Mouse (Mus musculus): ENCODE measurements at regions not wholly inside any gene's neighbourhood (a gene's known extent, or its start where the extent isn't known, plus 50 kb on each side); places are given as distances from the start of the nearest gene placed in this dataset.

GRCm38 (mm10) chr11:71976724-71977481 lies 60.4 kb downstream of the Aipl1 start:
- no peak for DNase-seq

- no peak for DNase-seq
These were observed 66.0 kb downstream of the Aipl1 start for GRCm38 (mm10) chr11:71971351-71971750.

- no peak for DNase-seq
These were observed 75.0 kb downstream of the Aipl1 start for GRCm38 (mm10) chr11:71962306-71962705.

DNA sequence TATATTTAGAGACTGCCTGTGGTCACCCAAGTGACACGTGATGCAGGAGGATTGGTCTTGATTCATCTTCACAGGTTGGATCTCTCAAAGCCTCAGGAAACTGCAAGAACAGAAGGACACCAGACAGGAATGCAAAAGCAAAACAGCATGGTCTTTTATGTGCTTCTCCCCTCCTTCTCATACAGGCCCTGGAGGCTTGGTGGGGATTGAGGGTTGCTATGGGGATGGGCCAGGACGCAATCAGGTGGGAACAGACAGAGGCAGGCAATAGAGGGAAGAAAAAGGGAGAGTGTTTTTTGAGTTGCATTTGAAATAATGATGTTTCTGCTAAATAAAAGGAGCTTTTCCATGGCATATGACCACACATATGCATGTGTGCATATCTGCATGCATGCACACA lies 84.8 kb downstream of the Aipl1 start:
- DNase-seq, result no peak

DNA sequence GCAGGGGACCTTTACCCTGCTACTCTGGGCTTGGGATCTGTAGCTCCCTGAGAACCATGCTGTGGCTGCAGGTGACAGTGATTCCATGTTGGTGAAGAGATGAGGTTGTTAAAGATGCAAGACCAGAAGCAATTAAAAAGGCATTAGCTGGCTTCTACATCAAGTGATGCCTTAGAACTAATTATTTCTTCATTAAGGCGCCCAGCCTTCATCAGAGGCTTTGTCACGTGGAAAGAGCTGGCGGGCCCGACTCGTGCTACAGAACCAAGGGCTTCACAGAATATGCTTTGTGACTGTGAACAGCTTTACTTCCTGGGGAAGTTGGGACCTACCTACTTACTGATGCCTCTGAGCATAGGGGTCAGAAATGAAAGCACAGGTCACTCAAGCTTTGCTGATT lies 90.1 kb downstream of the Aipl1 start:
- no peak for DNase-seq

DNA sequence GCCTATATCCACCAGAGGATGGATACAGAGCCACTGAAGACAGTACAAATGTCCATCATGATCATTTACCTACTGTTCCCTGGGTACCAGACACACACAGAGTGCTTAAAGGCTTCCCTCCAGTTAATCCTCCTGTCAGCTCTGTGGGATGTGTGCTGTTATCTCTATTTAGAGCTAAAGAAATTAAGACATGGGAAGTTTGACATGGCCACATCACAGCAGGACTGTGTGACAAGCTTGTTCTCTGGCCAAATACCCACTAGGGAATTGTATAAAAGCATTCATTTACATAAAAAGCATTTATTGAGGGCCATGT lies 92.3 kb downstream of the Aipl1 start:
- no peak for DNase-seq

- DNase-seq, result no peak
These were observed 92.8 kb downstream of the Aipl1 start for GRCm38 (mm10) chr11:71944398-71945097.

DNA sequence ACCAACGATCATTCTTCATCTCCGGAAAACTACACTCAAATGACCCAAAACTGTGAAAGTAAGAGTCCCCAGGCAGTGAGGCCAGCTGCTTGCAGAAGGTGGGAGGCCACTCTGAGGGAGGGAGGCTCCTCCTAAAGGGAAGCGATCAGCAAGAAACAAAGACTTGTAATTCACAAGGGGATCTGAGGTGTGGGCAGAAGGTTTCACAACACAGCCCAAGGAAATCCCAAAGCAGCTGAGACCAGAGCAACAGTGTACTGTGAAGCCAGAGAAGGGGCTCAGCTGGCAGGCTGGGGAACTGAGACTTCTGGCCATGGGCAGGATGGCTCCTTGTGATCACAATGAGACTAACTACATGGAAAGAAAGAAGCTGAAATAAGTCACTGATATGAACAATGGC lies 93.8 kb downstream of the Aipl1 start:
- no peak for DNase-seq

DNA sequence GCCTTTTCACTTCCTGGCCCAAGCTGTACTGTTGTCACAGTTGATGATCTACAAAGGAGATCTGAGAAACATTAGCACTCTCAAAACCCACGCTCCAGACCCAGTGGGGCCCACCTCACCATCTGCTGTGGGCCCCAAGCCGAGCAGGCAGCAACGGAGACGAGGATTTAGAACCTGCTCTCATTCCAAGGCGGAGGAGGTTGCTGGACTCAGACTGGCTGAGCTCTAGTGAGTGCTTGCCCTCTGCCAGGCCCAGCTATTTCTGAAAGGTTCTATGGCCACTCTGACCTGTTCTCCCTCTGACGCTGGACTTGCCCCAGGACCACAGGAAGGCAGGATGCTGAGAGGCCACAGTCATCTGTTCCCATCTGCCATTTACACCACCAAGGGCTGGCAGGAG lies 98.2 kb downstream of the Aipl1 start:
- peak; percentile 88 to 92 for DNase-seq

- DNase-seq, result no peak
These were observed 100.2 kb downstream of the Aipl1 start for GRCm38 (mm10) chr11:71937108-71937507.

DNA sequence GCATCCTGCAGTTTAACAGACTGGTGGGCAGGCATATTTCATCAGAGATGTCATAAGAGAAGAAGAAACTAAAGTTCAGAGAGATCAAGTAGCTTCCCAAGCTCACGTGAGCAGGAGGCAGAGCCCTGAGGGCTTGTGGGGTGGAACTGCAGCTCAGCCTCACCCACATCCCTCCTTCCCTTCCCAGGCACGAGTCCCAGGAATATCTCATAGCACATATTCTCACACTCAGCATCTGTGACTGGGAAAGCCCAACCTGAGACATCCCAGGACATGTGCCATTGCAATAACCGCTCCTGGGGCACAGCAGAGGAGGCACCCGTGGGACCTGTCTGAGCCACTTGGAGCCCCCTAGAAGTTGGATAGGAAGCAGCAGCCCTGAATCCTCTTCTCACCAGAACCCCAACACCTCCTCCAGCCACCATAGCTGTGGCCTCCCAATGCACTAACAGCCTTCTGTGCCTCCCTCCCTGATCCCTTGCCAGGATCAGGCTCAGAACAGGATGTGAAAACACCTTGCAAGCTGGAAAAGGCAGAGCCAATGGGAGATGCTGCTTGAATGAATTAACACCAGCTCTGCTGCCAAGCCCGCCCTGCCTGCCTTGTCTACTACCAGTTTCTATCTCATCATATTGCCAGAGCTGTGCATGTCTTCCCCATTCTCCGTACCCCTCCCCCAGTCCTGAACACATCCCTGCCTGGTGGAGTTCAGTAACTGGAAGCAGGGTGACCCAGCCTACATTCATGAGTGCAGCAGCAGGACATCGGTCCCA lies 107.4 kb downstream of the Aipl1 start:
- DNase-seq, result no peak

- DNase-seq, result peak; percentile 24 to 28
These were observed 122.6 kb downstream of the Aipl1 start for GRCm38 (mm10) chr11:71914665-71915064.

DNA sequence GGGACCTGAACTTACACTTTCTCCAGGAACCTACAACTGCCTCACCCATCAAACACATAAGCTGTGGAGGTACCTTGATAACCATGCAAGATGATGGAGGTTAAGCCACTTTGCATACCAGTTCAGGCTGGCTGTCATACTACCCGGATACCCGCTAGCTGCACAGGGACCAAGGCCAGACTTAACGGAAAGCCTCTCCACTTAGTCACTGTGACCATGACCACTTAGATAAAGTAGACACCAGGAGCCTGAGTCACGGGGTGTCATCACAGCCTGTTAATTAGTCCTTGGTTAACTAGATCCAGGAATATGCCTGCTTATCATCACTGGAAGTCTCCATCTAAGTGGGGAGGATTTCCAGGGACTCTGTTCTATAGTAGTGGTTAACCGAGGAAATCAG lies 124.7 kb downstream of the Aipl1 start:
- no peak for DNase-seq

- no peak for DNase-seq
These were observed 126.0 kb downstream of the Aipl1 start for GRCm38 (mm10) chr11:71911284-71911683.

DNA sequence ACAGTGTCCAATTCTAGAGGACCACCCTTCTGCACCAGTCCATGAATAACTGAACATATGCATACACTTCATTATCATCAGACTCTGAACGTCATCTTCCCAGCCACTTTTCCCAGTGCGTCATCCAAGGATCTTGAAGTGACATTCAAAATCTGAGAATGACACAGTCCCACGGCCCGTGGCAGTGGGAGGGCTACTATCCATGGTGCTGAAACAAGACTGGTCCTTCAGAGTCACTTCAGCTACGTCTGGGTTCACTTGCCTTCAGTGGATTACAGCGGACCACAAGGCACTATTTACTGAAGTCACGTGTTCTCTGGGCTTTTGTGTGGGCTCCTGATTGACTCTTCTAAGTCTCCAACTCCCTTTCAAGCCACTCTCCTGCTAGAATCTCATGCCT lies 128.7 kb downstream of the Aipl1 start:
- no peak for DNase-seq

GRCm38 (mm10) chr11:71903020-71903410 lies 134.3 kb downstream of the Aipl1 start:
- DNase-seq, result no peak

- DNase-seq, result peak; percentile 71 to 81
These were observed 134.8 kb downstream of the Aipl1 start for GRCm38 (mm10) chr11:71902304-71903019.

GRCm38 (mm10) chr11:71900816-71901215 lies 136.5 kb downstream of the Aipl1 start:
- peak; percentile 45 to 66 for DNase-seq

DNA sequence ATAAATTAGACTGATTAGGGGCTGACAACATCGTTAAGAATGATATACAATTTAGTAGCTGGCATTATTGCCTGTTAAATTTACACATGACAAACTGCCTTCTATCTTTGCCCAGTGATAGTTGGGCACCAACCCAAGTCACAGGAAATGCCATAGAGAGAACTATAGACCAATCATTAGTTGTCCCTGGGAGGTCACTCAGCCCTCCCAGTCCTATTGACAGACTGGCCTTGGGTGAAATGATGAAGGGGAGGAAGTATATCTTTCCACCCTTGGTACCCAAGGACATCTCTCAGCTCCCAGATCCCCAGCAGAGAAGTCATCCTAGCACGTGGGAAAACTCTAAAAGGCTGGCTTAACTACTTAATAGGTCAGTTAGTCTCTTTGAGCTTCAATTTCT lies 139.8 kb downstream of the Aipl1 start:
- no peak for DNase-seq

- DNase-seq, result no peak
These were observed 140.2 kb downstream of the Aipl1 start for GRCm38 (mm10) chr11:71897141-71897540.

DNA sequence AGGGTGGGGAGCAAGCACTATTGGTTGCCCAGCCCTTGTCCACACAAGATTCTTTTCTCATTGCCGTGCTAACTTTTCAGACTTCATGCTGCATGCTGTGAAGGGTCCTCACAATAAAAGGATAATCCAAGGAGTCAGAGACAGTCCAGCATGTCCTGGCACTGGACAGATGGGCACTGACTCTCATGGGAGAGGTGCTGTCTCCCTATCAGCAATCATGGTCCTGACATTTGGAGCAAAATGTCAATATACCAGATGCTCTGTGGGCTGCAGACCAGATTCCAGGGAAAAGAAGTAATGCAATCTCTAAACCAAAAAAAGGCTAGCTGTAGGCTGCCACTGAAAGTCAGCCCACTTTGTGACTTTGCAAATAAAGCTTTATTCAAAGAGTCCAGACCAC lies 141.5 kb downstream of the Wscd1 start:
- peak; percentile 6 to 24 for DNase-seq

GRCm38 (mm10) chr11:71889161-71889560 lies 139.4 kb downstream of the Wscd1 start:
- no peak for DNase-seq

- DNase-seq, result no peak
These were observed 137.5 kb downstream of the Wscd1 start for GRCm38 (mm10) chr11:71887211-71887610.
